Mouse (Mus musculus): ENCODE measurements around the gene Sox13. TPM values are rescaled to one million over a fixed set of nuclear protein-coding genes. Genes with fewer than 3 reads are reported as not detected.

Gene Sox13
- polyA plus RNA-seq, 1 experiment from 2014 or later: 3.4 TPM

DNA sequence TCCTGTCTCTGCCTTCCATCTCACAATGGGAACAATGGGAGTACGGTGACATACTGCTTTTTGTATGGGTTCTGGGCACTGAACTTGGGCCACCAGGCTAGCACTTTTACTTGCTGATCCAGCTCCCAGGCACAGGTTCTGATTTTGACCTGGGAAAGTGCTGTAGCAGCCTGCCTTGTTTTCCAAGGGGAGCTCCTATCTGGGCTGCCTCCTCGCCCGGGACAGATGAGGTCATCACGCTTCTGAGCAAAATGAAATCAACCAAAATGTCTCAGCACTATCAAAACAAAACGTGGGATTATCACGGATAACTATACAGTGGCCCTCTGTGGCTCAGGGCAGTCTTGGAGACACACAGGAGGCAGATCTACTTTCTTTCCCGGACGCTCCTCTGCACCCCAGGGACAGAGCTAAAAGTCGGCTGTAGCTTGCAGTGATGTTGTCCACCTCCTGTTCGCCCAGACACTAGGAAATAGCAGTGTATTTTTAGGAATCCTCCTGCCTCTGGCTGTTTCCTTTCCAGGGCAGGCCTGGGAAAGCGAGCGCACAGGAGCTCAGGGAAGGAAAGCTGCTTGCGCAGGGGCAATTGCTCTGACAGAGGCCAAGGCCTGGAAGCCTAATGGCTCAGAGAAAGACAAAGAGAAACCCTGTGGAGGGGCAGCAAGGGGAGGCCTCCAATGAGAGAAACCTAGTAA, 27.8 kb upstream of the Sox13 start:
- Histone ChIP-seq H3K27ac (peak overlapping the region; percentile 66), H3K4me3 (no peak overlapping the region), H3K9me3 (replicated peaks) (no peaks in the 10 kb centered on the region), H3K27me3 (replicated peaks) (no peaks in the 10 kb centered on the region), H3K36me3 (no peaks in the 10 kb centered on the region), H3K4me1 (peaks cover 26% of the 10 kb centered on the region), H3K9ac (no peak overlapping the region), H3K4me2 (0 out of 2 replicates have a peak overlapping the region, but pooled peaks have one; percentile 14)
- 56% methylated on average over 13 of the region's 13 CpGs for WGBS (ENCODE audit: insufficient replicate concordance)
- no peak for ATAC-seq

DNA sequence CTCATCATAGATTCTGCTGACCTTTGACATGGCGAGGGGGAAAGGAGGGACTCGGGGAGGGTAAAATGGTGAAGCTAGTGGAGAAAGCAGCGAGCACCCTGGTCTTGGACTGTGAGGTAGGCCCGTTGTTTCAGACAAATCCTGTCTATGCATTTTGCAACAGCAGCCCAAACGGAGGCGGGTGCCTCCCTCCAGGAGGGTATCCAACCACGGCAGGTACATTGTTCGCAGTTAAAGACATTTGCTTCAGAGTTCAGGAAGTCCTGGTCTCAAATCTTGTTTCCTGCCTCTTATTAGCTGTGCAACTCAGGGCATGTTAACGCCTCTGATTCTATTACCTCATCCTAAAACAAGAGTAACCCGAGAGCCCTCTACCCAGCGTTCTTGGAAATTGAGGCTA, 26.8 kb upstream of the Sox13 start:
- H3K27me3 ChIP-seq (replicated peaks): no peaks in the 10 kb centered on the region
- H3K9me3 ChIP-seq (replicated peaks): no peaks in the 10 kb centered on the region
- no peak for ATAC-seq
- H3K4me1 ChIP-seq: peaks cover 26% of the 10 kb centered on the region
- H3K4me2 ChIP-seq: no peak overlapping the region
- no peak overlapping the region for H3K9ac ChIP-seq
- H3K27ac ChIP-seq: no peak overlapping the region
- WGBS (ENCODE audit: insufficient replicate concordance): 53% methylated on average over 11 of the region's 11 CpGs
- no peaks in the 10 kb centered on the region for H3K36me3 ChIP-seq
- no peak overlapping the region for H3K4me3 ChIP-seq

DNA sequence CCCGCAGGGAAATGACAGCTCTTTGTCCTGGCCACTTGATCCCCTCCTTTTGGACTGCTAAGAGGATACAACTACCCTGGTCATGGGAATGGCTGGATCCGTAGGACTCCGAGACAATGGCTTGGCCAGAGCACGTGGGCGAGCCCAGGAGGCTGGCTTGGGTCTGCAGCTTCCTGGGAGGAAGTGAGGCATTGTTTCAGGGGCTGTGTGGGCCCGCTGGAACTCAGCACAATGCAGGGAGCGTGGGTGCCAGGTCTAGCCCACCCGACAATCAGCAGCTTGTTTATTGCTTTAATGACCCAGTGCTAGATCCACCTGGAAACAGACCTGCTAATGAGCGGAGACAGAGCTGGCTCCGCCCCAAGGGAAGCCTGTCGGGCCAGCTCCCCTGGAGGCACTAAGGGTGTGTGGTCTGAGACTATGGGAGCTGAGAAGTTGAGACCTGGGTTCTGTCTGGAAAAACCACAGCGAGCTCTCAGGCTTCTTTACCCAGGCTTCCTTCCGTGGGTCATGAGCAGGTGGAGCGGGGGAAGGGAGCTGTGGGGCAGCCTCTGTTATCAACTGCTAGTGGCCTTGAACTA, 24.3 kb upstream of the Sox13 start:
- peak overlapping the region; percentile 22; the same call in 1 of the 2 replicates for H3K4me2 ChIP-seq

DNA sequence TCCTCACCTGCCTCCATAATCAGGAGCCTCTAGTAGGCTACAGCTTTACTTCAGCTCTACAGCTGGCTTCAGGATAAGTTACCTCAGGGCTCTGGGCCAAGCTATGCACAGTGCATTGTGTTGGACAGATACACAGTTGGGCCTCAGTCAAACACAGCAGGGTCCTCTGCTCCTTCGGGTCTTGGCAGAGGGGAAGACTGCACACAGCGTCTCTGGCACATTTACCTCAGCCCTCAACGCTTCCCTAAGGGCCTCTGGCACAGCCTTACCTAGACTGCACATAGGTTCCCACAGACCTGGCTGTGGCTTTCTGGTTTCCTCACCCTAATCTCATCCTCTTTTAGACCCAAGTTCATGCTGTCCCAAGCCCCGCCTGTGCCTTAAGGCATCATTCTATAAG, 22.1 kb upstream of the Sox13 start:
- Histone ChIP-seq H3K4me3 (no peak overlapping the region), H3K9me3 (replicated peaks) (no peaks in the 10 kb centered on the region), H3K4me2 (no peak overlapping the region), H3K27ac (no peak overlapping the region), H3K9ac (no peak overlapping the region), H3K4me1 (peaks cover 13% of the 10 kb centered on the region), H3K36me3 (no peaks in the 10 kb centered on the region), H3K27me3 (replicated peaks) (no peaks in the 10 kb centered on the region)
- WGBS (ENCODE audit: insufficient replicate concordance): 65% methylated on average over 4 of the region's 4 CpGs
- no peak for ATAC-seq

More for the DNA sequence above, 24.3 kb upstream of the Sox13 start:
- Histone ChIP-seq H3K27ac (no peak overlapping the region), H3K4me1 (peaks cover 26% of the 10 kb centered on the region), H3K9me3 (replicated peaks) (no peaks in the 10 kb centered on the region), H3K9ac (no peak overlapping the region), H3K4me3 (no peak overlapping the region), H3K27me3 (replicated peaks) (no peaks in the 10 kb centered on the region), H3K36me3 (no peaks in the 10 kb centered on the region)
- 30% methylated on average over 14 of the region's 14 CpGs for WGBS (ENCODE audit: insufficient replicate concordance)
- ATAC-seq: no peak

DNA sequence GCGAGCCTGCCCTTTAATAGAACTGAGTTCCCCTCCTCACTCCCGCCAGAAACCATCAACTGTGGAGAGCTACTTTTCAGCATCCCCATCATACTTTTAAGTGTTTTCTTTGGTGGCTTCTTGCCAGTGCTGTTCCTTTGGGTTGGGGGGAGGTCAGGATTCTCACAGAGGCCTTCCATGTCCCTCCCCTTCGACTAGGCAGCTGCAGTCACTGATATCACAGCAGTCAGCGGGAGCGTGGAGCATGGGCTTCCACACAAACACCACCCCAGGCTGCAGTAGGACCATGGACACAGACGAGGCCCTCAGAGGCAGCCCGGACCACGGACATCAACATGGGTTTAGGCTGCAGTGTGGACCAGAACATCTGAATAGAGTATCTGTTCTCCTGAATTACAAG, 20.1 kb upstream of the Sox13 start:
- ATAC-seq: no peak
- Histone ChIP-seq H3K36me3 (no peaks in the 10 kb centered on the region), H3K4me1 (peaks cover 8% of the 10 kb centered on the region; the same call in 1 of the 2 replicates), H3K9me3 (replicated peaks) (no peaks in the 10 kb centered on the region), H3K4me2 (no peak overlapping the region), H3K9ac (no peak overlapping the region), H3K27me3 (replicated peaks) (no peaks in the 10 kb centered on the region), H3K4me3 (no peak overlapping the region), H3K27ac (no peak overlapping the region)
- 68% methylated on average over 8 of the region's 8 CpGs for whole genome bisulfite sequencing (ENCODE audit: insufficient replicate concordance)

DNA sequence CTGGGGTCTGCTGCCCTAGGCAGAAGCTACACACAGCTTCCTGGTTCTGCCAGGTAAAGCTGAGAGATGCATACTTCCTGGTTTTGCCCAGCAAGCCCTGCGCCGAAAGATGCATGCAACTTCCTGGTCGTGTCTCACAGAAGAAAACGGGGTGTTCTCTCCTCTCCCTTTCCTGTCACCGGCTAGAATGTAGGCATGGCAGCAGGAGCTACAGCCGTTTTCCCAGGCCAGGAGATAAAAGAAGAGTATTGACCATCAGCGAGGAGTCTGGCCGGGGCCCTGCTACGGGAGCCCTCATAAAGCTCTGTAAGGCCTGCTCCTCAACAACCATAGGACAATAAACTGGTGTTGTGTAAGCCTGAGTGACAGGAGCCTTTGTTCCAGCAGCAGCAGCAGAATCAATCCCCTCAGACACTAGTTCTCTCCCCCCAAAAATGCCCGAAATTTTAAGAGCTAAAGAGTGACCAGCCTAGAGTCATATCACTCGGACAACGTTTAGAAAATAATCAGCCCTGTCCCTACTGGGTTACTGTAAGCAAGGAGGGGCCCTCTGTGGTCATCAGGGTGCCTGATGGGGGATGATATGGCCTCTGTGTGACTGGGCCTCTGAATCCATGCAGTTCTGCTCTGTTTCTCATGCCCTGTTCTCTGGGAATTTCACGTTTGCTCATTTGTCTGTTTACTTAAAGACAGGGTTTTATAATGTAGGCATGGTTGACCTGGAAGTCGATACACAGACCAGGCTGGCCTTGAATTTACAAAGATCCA, 13.9 kb upstream of the Sox13 start:
- Histone ChIP-seq H3K4me3 (no peak overlapping the region), H3K36me3 (no peaks in the 10 kb centered on the region), H3K9me3 (replicated peaks) (no peaks in the 10 kb centered on the region), H3K9ac (no peak overlapping the region), H3K4me2 (no peak overlapping the region), H3K4me1 (peaks cover 7% of the 10 kb centered on the region; the same call in 1 of the 2 replicates), H3K27me3 (replicated peaks) (0 out of 2 replicates have a peak, but pooled peaks cover 8% of the 10 kb centered on the region), H3K27ac (no peak overlapping the region)
- WGBS (ENCODE audit: insufficient replicate concordance): 40% methylated on average over 14 of the region's 14 CpGs
- ATAC-seq: no peak

DNA sequence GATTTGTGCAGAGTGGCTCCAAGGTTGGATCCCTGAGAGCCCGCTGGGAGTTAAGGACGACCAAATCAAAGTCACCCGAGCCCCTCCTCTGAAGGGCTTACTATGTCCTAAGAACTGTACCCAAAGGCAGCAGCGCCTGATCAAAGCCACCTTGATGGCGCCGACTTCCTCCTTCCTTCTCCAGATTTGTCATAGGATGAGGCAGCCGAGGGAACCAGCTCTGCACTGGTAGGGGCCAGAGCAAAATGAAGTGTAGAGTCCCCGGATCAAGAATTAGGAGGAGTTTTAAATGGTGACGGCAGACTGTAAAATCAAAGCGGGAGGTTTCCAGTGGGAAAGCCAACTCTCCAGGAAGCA, 10.6 kb upstream of the Sox13 start:
- Histone ChIP-seq H3K4me1 (peaks cover 7% of the 10 kb centered on the region; the same call in 1 of the 2 replicates), H3K9ac (no peak overlapping the region), H3K36me3 (no peaks in the 10 kb centered on the region), H3K27ac (no peak overlapping the region), H3K4me2 (peak overlapping the region; percentile 27), H3K27me3 (replicated peaks) (0 out of 2 replicates have a peak, but pooled peaks cover 8% of the 10 kb centered on the region), H3K4me3 (no peak overlapping the region), H3K9me3 (replicated peaks) (peaks cover 2% of the 10 kb centered on the region; the same call in 1 of the 2 replicates)
- WGBS (ENCODE audit: insufficient replicate concordance): 29% methylated on average over 10 of the region's 10 CpGs
- ATAC-seq: no peak

DNA sequence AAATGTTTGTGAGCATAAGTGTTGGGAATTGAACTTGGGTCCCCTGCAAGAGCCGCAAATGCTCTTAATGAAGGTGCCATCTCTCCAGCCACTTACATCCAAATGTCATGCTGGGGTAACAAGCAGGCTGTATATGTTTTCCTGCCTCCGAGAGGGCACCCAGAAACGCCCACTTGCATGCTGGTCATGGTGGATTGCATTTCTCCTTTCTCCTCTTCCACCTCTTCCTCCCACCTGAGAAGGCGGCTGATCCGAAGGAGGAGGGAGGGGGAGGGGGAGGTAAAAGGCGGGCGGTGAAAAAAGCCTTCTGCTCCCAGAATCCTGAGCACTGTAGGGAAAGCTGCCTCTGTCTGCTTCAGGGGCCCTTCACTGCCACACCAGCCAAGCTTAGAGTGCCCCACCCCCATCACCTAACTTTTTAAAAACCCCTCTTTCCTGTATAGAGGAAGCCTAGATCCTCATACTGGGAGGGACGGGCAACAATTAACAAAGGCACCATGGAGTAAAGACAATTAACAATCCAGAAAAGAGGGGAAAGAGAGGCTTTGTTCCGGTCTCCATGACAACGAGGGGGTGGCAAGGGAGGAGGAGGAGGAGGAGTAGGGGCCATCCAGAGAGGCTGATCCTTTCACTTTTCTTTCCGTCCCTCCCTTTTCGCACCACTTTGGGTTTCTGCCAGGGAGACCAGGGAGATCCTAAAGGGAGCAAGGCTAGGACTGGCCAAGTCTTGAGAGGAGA, 10.0 kb upstream of the Sox13 start:
- peaks cover 7% of the 10 kb centered on the region; the same call in 1 of the 2 replicates for H3K4me1 ChIP-seq
- 24% methylated on average over 9 of the region's 12 CpGs for WGBS (ENCODE audit: insufficient replicate concordance)
- no peak overlapping the region for H3K27ac ChIP-seq
- H3K27me3 ChIP-seq (replicated peaks): 0 out of 2 replicates have a peak, but pooled peaks cover 8% of the 10 kb centered on the region
- peak overlapping the region; percentile 27 for H3K4me2 ChIP-seq
- ATAC-seq: no peak
- H3K9ac ChIP-seq: no peak overlapping the region
- no peak overlapping the region for H3K4me3 ChIP-seq
- H3K9me3 ChIP-seq (replicated peaks): peaks cover 7% of the 10 kb centered on the region
- no peaks in the 10 kb centered on the region for H3K36me3 ChIP-seq

DNA sequence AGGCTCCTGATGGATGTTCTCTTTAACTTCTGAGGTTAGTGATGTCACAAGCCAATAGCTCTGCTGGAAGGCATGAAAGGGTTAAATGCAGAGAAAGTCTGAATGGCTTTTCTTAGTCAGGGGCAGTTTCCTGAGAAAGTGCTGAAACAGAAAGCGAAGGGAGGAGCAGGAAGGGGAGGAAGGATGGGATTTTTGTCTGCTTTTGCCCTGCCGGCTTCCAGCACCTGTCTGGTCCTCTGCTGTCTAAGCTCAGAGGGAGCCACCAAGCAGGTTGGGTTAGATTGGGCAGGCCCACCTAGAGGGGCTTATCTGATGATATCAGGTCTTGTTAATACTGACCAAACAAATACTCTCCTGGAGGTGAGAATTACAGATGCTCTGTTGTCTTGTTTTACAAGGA, 8.4 kb upstream of the Sox13 start:
- Histone ChIP-seq H3K27me3 (replicated peaks) (0 out of 2 replicates have a peak, but pooled peaks cover 8% of the 10 kb centered on the region), H3K4me2 (no peak overlapping the region), H3K4me3 (no peak overlapping the region), H3K36me3 (no peaks in the 10 kb centered on the region), H3K4me1 (0 out of 2 replicates have a peak, but pooled peaks cover 7% of the 10 kb centered on the region), H3K27ac (no peak overlapping the region), H3K9ac (no peak overlapping the region), H3K9me3 (replicated peaks) (peaks cover 10% of the 10 kb centered on the region)
- WGBS (ENCODE audit: insufficient replicate concordance): 28% methylated on average over 2 of the region's 2 CpGs
- ATAC-seq: no peak

DNA sequence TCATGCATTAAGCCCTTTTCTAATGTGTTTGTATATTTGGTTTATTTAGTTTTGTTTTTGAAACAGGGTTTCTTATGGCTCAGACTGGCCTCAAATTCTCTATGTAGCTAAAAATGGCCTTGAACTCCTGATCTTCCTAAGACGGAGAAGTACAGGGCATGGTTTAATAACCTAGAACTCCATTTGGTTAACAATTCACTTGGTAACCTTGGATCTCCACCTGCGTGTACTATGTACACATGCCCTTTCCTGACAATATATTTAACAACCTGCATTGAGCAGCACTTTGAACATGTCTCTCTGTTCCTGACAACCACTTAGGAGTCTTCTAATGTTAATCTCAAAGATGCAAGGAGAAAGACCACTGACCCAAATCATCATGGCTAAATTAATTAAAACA, 7.0 kb upstream of the Sox13 start:
- no peak overlapping the region for H3K9ac ChIP-seq
- no peak for ATAC-seq
- WGBS (ENCODE audit: insufficient replicate concordance): 74% methylated on average over 2 of the region's 2 CpGs
- no peak overlapping the region for H3K27ac ChIP-seq
- no peak overlapping the region for H3K4me2 ChIP-seq
- no peak overlapping the region for H3K4me3 ChIP-seq
- peaks cover 11% of the 10 kb centered on the region; the same call in 1 of the 2 replicates for H3K27me3 ChIP-seq (replicated peaks)
- peaks cover 10% of the 10 kb centered on the region for H3K9me3 ChIP-seq (replicated peaks)
- 0 out of 2 replicates have a peak, but pooled peaks cover 7% of the 10 kb centered on the region for H3K4me1 ChIP-seq
- H3K36me3 ChIP-seq: no peaks in the 10 kb centered on the region

DNA sequence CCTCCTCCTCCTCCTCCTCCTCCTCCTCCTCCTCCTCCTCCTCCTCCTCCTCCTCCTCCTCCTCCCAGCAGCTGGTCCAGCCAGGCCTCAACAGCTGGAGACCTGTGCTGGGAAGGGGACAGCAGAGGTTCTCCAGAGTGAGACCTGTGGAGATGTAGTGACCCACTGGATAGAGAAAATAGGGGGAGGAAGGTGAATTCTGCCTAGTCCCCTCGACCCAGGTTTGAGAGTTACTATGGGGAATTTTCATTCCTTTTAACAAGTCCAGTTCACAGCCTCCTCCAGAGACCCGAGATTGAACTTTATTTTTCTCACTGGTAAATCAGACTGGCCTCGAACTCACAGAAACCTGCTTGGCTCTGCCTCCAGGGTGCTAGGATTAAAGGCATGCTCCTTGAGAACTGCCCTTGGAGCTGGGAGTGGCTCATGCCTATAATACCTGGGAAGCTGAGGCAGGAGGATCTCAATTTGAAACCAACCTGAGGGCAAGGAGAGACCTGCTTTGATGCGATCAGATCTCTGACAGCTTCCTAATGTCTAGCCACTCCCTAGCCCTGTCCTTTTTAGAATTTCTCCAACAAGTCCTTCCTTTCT, 467 bp upstream of the Sox13 start:
- peak overlapping the region; percentile 76; the same call in 1 of the 2 replicates for H3K4me2 ChIP-seq
- H3K4me1 ChIP-seq: 0 out of 2 replicates have a peak, but pooled peaks cover 14% of the 10 kb centered on the region
- no peaks in the 10 kb centered on the region for H3K36me3 ChIP-seq
- H3K9me3 ChIP-seq (replicated peaks): peaks cover 7% of the 10 kb centered on the region
- peak overlapping the region; percentile 60 for H3K4me3 ChIP-seq
- ATAC-seq: 0 out of 2 replicates have a peak, but pooled peaks have one; percentile 16
- H3K27me3 ChIP-seq (replicated peaks): peaks cover 67% of the 10 kb centered on the region
- no peak overlapping the region for H3K27ac ChIP-seq
- H3K9ac ChIP-seq: no peak overlapping the region
- WGBS (ENCODE audit: insufficient replicate concordance): 33% methylated on average over 4 of the region's 4 CpGs

Measured in liver, embryonic 12.5 days (tissue).